In the genomic region with DNA sequence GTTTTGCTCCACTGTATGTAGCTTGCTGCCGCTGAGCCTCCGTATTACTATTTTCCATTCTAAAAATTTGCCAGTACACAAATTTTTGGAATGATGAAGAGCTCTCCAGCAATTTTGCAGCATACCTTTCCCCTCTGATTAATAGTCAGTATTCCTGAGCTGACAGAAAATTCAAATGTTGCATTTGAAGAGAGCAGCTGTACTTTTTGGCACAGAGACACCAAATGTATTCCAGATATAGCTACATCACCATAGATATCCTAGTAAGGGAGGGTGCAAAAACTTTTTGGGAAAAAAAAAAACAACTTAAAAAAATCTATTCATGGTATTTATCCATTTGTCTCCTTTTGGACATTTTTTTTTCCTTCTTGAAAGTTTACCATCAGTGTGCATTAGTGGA, we compare ENCODE assay signal across 31 mouse cellular contexts.
DNase-seq lines count a peak whose midpoint lies in the region; ATAC-seq and TF ChIP-seq lines count a peak whose summit lies in the region.
"Had no signal": no experiment of that assay in that cellular context is flagged by ENCODE, and none has a peak within 500 bp of the region (broad histone marks: within the 10 kb centered on the region; RNA-seq: fewer than 3 reads in every experiment).

No protein-coding gene starts in this region.

- H3K9me3 ChIP-seq in forebrain, postnatal 0 days (ENCODE audit: low read length): no peaks in the 10 kb centered on the region
- no peaks in the 10 kb centered on the region for H3K9me3 ChIP-seq in forebrain, embryonic 11.5 days (ENCODE audit: control insufficient read depth, low read length)
- H3K9me3 ChIP-seq: embryonic facial prominence, embryonic 13.5 days; forebrain, embryonic 13.5 days; hindbrain, embryonic 10.5 days; hindbrain, embryonic 15.5 days; limb, embryonic 12.5 days; liver, embryonic 15.5 days; midbrain, embryonic 15.5 days; stomach, embryonic 15.5 days had no signal

- no peak for TF ChIP-seq POLR2A in brain, embryonic 14.5 days (IDR thresholded peaks at IDR 0.05; ENCODE audit: borderline replicate concordance, extremely low read depth, insufficient read depth, insufficient read length, poor library complexity, severe bottlenecking)

- H3K36me3 ChIP-seq in forebrain, postnatal 0 days (ENCODE audit: insufficient read depth): no peaks in the 10 kb centered on the region
- no peaks in the 10 kb centered on the region for H3K36me3 ChIP-seq in forebrain, embryonic 11.5 days (ENCODE audit: control insufficient read depth, insufficient read depth, low read length)
- H3K36me3 ChIP-seq: embryonic facial prominence, embryonic 13.5 days; hindbrain, embryonic 10.5 days; hindbrain, embryonic 15.5 days; limb, embryonic 12.5 days; liver, embryonic 15.5 days; midbrain, embryonic 15.5 days; stomach, embryonic 15.5 days had no signal

- no peak overlapping the region for H3K9ac ChIP-seq in forebrain, postnatal 0 days
- H3K9ac ChIP-seq in forebrain, embryonic 11.5 days (ENCODE audit: low read length): no peak overlapping the region
- H3K9ac ChIP-seq: embryonic facial prominence, embryonic 13.5 days; forebrain, embryonic 13.5 days; hindbrain, embryonic 15.5 days; limb, embryonic 12.5 days; liver, embryonic 15.5 days; lung, embryonic 14.5 days; midbrain, embryonic 15.5 days; stomach, embryonic 15.5 days had no signal

- H3K4me2 ChIP-seq in forebrain, postnatal 0 days (ENCODE audit: low read depth): no peak overlapping the region
- H3K4me2 ChIP-seq in forebrain, embryonic 11.5 days (ENCODE audit: low read depth, low read length, severe bottlenecking): no peak overlapping the region
- H3K4me2 ChIP-seq: embryonic facial prominence, embryonic 13.5 days; forebrain, embryonic 13.5 days; hindbrain, embryonic 15.5 days; limb, embryonic 12.5 days; liver, embryonic 15.5 days; lung, embryonic 14.5 days; midbrain, embryonic 15.5 days; stomach, embryonic 15.5 days had no signal

- no peaks in the 10 kb centered on the region for H3K4me1 ChIP-seq in forebrain, postnatal 0 days (ENCODE audit: insufficient read depth)
- peaks cover 6% of the 10 kb centered on the region; the same call in 1 of the 2 replicates for H3K4me1 ChIP-seq in forebrain, embryonic 11.5 days (replicated peaks; ENCODE audit: control insufficient read depth, insufficient read depth, low read length)
- H3K4me1 ChIP-seq: limb, embryonic 12.5 days; liver, embryonic 15.5 days; stomach, embryonic 15.5 days had no signal

- ATAC-seq in forebrain, postnatal 0 days: no peak
- ATAC-seq in forebrain, embryonic 11.5 days (replicated peaks; ENCODE audit: low FRiP score): no peak
- ATAC-seq: CD4-positive, CD25-positive, alpha-beta regulatory T cell, adult 4 months; forebrain, embryonic 13.5 days; inflammation-experienced regulatory T-cells, adult 6 months; midbrain, embryonic 15.5 days had no signal

- TF ChIP-seq CTCF in forebrain, postnatal 0 days (IDR thresholded peaks at IDR 0.05; ENCODE audit: low read depth): no peak
- TF ChIP-seq CTCF in brain, embryonic 14.5 days (IDR thresholded peaks at IDR 0.05; ENCODE audit: borderline replicate concordance, extremely low read depth, insufficient read depth, insufficient read length): no peak

- H3K27ac ChIP-seq in forebrain, postnatal 0 days (ENCODE audit: low read depth, low read length): no peak overlapping the region
- H3K27ac ChIP-seq in forebrain, embryonic 11.5 days (ENCODE audit: low read depth, low read length): no peak overlapping the region
- H3K27ac ChIP-seq: embryonic facial prominence, embryonic 13.5 days; forebrain, embryonic 13.5 days; hindbrain, embryonic 10.5 days; hindbrain, embryonic 15.5 days; limb, embryonic 12.5 days; liver, embryonic 15.5 days; midbrain, embryonic 15.5 days; stomach, embryonic 15.5 days had no signal

- no peaks in the 10 kb centered on the region for H3K27me3 ChIP-seq in forebrain, postnatal 0 days (ENCODE audit: insufficient read depth, low read length)
- H3K27me3 ChIP-seq in forebrain, embryonic 11.5 days (ENCODE audit: control insufficient read depth, insufficient read depth, low read length): no peaks in the 10 kb centered on the region
- H3K27me3 ChIP-seq: embryonic facial prominence, embryonic 13.5 days; forebrain, embryonic 13.5 days; hindbrain, embryonic 15.5 days; limb, embryonic 12.5 days; liver, embryonic 15.5 days; midbrain, embryonic 15.5 days; stomach, embryonic 15.5 days had no signal

- DNase-seq in forebrain, postnatal 0 days: peak; percentile 41
- no peak for DNase-seq in forebrain, embryonic 11.5 days (ENCODE audit: low spot score)
- DNase-seq in layer of hippocampus, adult 9-10 months (ENCODE audit: low spot score): peak; percentile 16
- no peak for DNase-seq in layer of hippocampus, postnatal 25 days (ENCODE audit: extremely low spot score in 1 of 2, low spot score in 1 of 2)
- peak; percentile 14 for DNase-seq in Muller cell, postnatal 12 days (ENCODE audit: inconsistent ontology term)
- DNase-seq in brain, embryonic 14.5 days (ENCODE audit: low read depth): peak; percentile 29
- no peak for DNase-seq in adipocyte (ENCODE audit: low spot score)
- DNase-seq: adrenal gland, adult 2 months; cerebellum, adult 11 months; cerebellum, adult 9-10 months; cerebellum, postnatal 36 days; embryo, embryonic 11 days; gastrocnemius, postnatal 14 days; heart, postnatal 14 days; kidney, adult 11 months; kidney, postnatal 36 days; lung, embryonic 14.5 days; lung, postnatal 14 days; right cerebral cortex, postnatal 25 days; thymus, postnatal 25 days had no signal

- H3K4me3 ChIP-seq in forebrain, postnatal 0 days (ENCODE audit: low read depth, low read length): no peak overlapping the region
- no peak overlapping the region for H3K4me3 ChIP-seq in forebrain, embryonic 11.5 days (ENCODE audit: low read depth, low read length)
- H3K4me3 ChIP-seq: embryonic facial prominence, embryonic 13.5 days; erythroblast, embryonic 14.5 days; forebrain, embryonic 13.5 days; hindbrain, embryonic 10.5 days; hindbrain, embryonic 15.5 days; limb, embryonic 12.5 days; liver, embryonic 15.5 days; midbrain, embryonic 15.5 days; stomach, embryonic 15.5 days had no signal

- WGBS in forebrain, postnatal 0 days: 70% methylated on average over 2 of the region's 2 CpGs
- WGBS in forebrain, embryonic 11.5 days: 97% methylated on average over 2 of the region's 2 CpGs

Comparison
In these comparisons a context has a peak if more than half of its experiments do, and no peak if none do; other contexts are left out.
1. DNase-seq: peak in forebrain, postnatal 0 days (single experiment), layer of hippocampus, adult 9-10 months (single experiment), Muller cell, postnatal 12 days (single experiment) and brain, embryonic 14.5 days (single experiment); none in forebrain, embryonic 11.5 days (single experiment), layer of hippocampus, postnatal 25 days (0 of 2) and adipocyte (single experiment).